Mouse (Mus musculus) lung, adult 2 months (tissue): ENCODE data around the gene Leng1. TPM values are rescaled to one million over a fixed set of nuclear protein-coding genes. Genes with fewer than 3 reads are reported as not detected.

Experiments
- DNase-seq: peaks from one replicate; pipeline ENCODE4 v3.0.0; 2022
- H3K4me1 ChIP-seq: fragments of 200-500 bp; 2 replicates; pipeline ENCODE4 v1.6.1; 2011; ENCODE audit warnings: low read length; ENCODE audit not compliant: control insufficient read depth, insufficient read depth
- H3K4me3 ChIP-seq: fragments of 200-500 bp; replicated peaks from 2 replicates; pipeline ENCODE3; 2011; ENCODE audit warnings: low read depth, mild to moderate bottlenecking, control low read depth, low read length; ENCODE audit errors: extremely low read depth
- CTCF ChIP-seq: fragments of 200-500 bp; IDR thresholded peaks from 2 replicates; pipeline ENCODE4 v1.5.1; 2011; ENCODE audit warnings: mild to moderate bottlenecking, low read length, control low read depth; ENCODE audit not compliant: insufficient read depth
- POLR2A ChIP-seq: fragments of 200-500 bp; IDR thresholded peaks from 2 replicates; pipeline ENCODE4 v1.6.1; 2011; ENCODE audit warnings: low read depth, mild to moderate bottlenecking, control low read depth, low read length, borderline replicate concordance; ENCODE audit errors: extremely low read depth
- WGBS: fragments of 180-500 bp; shearing (Covaris S2); methylation state at CpG from one replicate; pipeline ENCODE4 v1.1.7; 2018; 5-methylcytosine and 5-hydroxymethylcytosine counted together
- polyA plus RNA-seq: library from polyadenylated mRNA; depleted of rRNA; stranded (reverse); fragments of >200 nt; gene quantifications from 2 replicates; pipeline ENCODE4 v1.2.3, GENCODE M21; 2012; rRNA removed

The Leng1 gene
- polyA plus RNA-seq, 1 experiment = 3.8 TPM

GRCm38 (mm10) chr7:3610437-3610836 lies 55.2 kb downstream of the Leng1 start:
- no peaks in the 10 kb centered on the region for H3K4me1 ChIP-seq
- DNase-seq = no peak
- no peak overlapping the region for H3K4me3 ChIP-seq
- 51% methylated on average over 3 of the region's 3 CpGs for WGBS
- no peak for TF ChIP-seq CTCF
- TF ChIP-seq POLR2A = no peak

Other genes starting within 250 kb of the Leng1 start
- 0.14 and 1.2 TPM in 2 replicates for gene Cacng6, start 241.6 kb downstream of the Leng1 start, polyA plus RNA-seq
- gene Tarm1, start 163.2 kb downstream of the Leng1 start, polyA plus RNA-seq = 0.07 and 0.25 TPM in 2 replicates
- gene Oscar, start 49.7 kb downstream of the Leng1 start, polyA plus RNA-seq = 0.18 and 0.28 TPM in 2 replicates
- 151 and 167 TPM in 2 replicates for gene Ndufa3, start 48.5 kb downstream of the Leng1 start, polyA plus RNA-seq
- 6.3 and 8.2 TPM in 2 replicates for gene Tfpt, start 35.9 kb downstream of the Leng1 start, polyA plus RNA-seq
- 19.2 and 24.9 TPM in 2 replicates for gene Prpf31, start 35.9 kb downstream of the Leng1 start, polyA plus RNA-seq
- gene Cnot3, start 20.6 kb downstream of the Leng1 start, polyA plus RNA-seq = 59.6 and 62.2 TPM in 2 replicates
- gene Tmc4, start 11.7 kb upstream of the Leng1 start, polyA plus RNA-seq = 79.8 and 83.7 TPM in 2 replicates
- 100.0 and 102 TPM in 2 replicates for gene Tsen34, start 27.0 kb upstream of the Leng1 start, polyA plus RNA-seq
- gene Mboat7, start 27.7 kb upstream of the Leng1 start, polyA plus RNA-seq = 59.9 and 60.1 TPM in 2 replicates
- gene Rps9, start 38.2 kb upstream of the Leng1 start, polyA plus RNA-seq = 1,077 and 1,126 TPM in 2 replicates
- 15.3 and 27.7 TPM in 2 replicates for gene Pirb, start 54.6 kb upstream of the Leng1 start, polyA plus RNA-seq
- 0.78 and 1.4 TPM in 2 replicates for gene Gm15448, start 159.8 kb upstream of the Leng1 start, polyA plus RNA-seq
- 1.4 and 2.8 TPM in 2 replicates for gene Pira2, start 179.2 kb upstream of the Leng1 start, polyA plus RNA-seq
- 2.4 and 5.1 TPM in 2 replicates for gene Gm14548, start 232.3 kb upstream of the Leng1 start, polyA plus RNA-seq
- gene Lilra6, start 249.7 kb upstream of the Leng1 start, polyA plus RNA-seq = 4.0 and 4.3 TPM in 2 replicates